Mouse (Mus musculus): Measurements from ENCODE around the gene Med6. TPM values are rescaled to one million over a fixed set of nuclear protein-coding genes. Genes with fewer than 3 reads are reported as not detected.
A peak's percentile ranks its signal among the peaks of the same experiment; 100 is the strongest.
"Not testable (repeated sequence)": the region's sequence is repeated elsewhere in the genome, so short reads cannot be mapped to it uniquely, and the experiment has no call there.

Gene Med6
- total RNA-seq, 2 experiments from 2014 or later, result 21.2 to 26.9 TPM

DNA sequence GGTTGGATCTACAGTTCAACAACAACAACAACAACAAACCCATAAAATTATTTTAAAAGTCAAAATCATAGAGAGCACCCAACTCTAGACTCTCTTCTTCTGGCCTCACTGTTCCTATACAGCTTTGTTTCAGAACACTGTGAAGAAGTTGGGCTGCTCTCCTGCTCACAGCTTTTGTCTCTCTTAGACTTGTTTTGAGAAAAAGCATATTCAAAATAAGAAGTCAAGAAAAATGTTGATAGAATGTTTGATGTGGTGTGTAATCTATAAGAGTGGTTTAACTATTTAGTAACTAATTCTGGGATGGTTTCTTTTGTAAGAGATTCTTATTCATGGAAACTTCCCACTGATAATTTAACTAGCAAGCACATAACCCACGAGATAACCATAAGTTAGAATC, 26.4 kb downstream of the Med6 start, which contains the start of gene Adam21:
Adam21 (minus strand) TSS at position 101 of the 400 bp plus-strand sequence.
- intact Hi-C loops (cut with DNase I), result no loop called here
- no peak for DNase-seq (ENCODE audit: low spot score in 2 of 2)

DNA sequence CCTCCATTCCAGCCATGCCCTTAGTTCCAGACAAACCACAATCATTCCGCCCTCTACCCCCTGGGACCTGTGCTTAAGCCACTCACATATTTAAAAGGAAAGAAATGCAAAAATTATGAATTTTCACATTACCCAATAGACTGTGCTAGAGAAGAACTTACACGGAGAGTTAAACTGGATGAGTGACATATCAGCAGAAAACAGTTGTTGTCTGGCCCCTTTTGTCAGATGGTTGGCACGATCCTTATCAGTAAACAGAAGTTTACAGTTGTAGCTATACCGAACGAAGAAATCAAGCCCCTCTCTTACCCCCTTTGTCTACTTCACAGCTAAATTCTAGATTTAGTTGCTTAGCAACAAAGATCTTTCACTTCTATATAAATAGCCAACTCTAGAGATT, 26.9 kb downstream of the Med6 start:
- DNase-seq (ENCODE audit: low spot score in 2 of 2), result no peak
- intact Hi-C loops (cut with DNase I), result no loop called here

DNA sequence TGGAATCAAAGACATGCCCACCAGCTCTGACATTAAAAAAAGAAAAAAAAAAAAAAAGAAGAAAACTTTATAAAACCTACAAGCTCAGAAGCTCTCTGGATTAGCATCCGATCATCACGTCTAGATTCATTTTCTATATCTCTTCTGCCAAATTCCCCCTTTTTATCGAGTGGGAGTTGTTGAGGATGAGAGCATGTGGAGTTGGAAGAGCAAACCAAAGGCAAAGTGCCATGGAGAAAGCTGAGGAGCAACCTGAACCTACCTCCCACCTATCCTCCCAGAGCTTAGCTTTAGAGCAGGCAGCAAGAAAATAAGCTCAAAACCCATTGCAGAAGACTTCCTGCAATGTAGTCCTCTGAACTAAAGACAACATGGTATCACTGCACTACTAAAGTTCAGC, 30.6 kb downstream of the Med6 start:
- DNase-seq (ENCODE audit: low spot score in 2 of 2), result no peak
- intact Hi-C loops (cut with DNase I), result no loop called here

DNA sequence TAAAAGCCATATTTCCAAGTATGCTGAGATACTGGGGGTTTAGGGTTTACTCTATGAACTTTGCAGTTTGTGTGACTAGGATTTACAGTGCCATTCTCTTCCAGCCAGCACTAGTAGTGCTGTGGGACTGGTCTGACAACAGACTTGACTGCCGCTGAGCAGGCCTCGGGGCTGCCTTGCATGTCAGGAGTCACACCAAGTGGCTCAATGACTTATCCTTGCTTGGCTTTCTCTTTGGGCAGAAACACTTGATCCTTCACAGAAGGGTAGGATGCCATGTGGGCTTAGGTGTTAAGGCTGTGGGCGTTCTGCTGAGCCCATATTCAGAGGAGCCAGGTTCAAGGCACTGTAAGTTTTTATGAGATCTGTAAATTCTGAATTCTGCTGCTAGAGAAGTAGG, 45.5 kb downstream of the Med6 start:
- intact Hi-C loops (cut with DNase I), result no loop called here

DNA sequence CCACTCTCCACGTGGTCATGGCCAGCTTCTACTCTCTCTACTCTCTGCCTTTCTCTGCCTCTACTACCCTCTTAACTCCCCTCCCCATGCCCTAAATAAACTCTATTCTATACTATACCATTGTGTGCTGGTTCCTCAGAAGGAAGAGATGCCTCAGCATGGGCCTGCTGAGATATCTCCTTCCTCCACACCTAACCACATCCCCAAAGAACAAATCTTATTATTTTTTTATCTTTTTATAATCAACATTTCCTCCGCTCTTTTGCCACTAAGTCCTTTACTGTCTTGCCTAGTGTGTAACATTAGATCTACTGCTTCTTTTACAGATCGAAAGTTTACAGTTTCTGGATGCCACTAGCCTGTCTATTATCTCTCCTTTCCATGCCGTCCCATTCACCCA, 47.6 kb downstream of the Med6 start:
- DNase-seq (ENCODE audit: low spot score in 2 of 2), result no peak

More for the DNA sequence above, 45.5 kb downstream of the Med6 start:
- no peak for DNase-seq (ENCODE audit: low spot score in 2 of 2)

DNA sequence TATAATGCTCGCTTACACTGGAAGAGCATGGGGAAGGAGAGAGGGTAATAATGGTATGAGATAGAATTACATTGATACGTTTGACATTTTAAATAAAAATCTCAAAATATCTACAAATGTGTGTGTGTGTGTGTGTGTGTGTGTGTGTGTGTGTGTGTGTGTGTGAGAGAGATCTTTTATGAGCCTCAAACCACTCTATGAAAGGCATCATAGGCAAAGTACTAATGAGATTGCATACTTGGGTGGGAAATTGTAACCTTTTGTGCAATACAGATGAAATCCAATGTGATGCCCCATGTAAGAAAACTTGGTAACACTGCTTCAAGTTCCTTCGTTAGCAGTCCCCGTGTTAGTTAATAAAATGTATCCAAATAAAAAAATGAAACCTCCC, 61.8 kb downstream of the Med6 start:
- intact Hi-C loops (cut with DNase I), result no loop called here
- DNase-seq (ENCODE audit: low spot score in 2 of 2), result no peak

More for the DNA sequence above, 47.6 kb downstream of the Med6 start:
- intact Hi-C loops (cut with DNase I), result no loop called here

DNA sequence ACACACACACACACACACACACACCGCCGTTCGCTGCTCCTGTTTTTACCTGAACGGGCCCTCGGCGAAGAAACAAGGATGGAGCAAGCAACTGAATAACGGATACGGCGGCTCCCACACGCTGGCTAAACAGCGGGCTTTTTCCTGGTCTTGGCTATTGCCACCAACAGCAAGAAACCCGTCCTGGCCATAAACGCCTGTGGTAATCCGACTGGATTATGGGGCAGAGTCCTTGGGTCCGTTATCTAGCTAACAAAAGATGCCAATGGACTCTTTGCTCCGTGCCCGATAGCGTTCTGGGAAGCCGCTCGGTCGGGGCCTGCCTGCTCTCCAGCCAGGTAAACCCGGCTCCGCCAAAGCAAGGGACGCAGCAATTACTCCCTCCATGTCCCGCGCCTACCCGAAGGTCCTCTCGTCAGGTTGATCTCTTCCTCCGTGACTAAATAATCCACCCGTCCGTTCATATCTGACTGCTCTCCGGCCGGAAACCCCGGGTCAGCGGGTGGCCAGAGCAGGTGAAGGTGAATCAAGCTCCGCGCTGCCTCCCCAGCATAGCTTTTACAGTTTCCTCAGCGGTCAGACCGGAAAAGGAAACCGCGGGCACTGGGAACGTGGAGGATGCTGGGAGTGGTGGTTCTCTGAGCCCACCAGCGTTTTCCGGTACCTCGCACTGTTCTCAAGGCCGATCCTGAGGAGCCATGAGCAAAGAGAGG, 62.3 kb downstream of the Med6 start, which contains the start of the genes Gm20498 and Synj2bp:
Gm20498 (minus strand) TSS at position 590 of the 713 bp plus-strand sequence.
Synj2bp (minus strand) TSS at position 596 of the 713 bp plus-strand sequence.
- DNase-seq (ENCODE audit: low spot score in 2 of 2), result peak; percentile 77 to 87
- intact Hi-C loops (cut with DNase I), result no loop called here

DNA sequence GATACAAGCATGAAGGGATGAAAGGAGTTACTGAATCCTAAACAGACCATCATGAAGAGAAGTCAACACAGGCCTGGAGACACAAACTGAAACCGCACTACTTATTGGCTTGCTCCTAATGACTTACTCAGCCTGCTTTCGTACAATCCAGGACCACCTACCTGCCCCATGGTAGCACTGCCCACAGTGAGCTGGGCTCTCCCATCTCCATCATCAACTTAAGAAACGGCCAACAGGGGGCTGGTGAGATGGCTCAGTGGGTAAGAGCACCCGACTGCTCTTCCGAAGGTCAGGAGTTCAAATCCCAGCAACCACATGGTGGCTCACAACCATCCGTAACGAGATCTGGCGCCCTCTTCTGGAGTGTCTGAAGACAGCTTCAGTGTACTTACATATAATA, 64.2 kb downstream of the Med6 start:
- intact Hi-C loops (cut with DNase I); DNase-seq (ENCODE audit: low spot score in 2 of 2): not testable (repeated sequence)

Other genes starting within 250 kb of the Med6 start
- 1 to 10 TPM; 1.3 to 2.0 TPM for gene Gm4787, start 215.5 kb downstream of the Med6 start, total RNA-seq (2021)
- 1 to 10 TPM; 1.8 to 2.8 TPM for gene Adam4, start 173.1 kb downstream of the Med6 start, total RNA-seq (2021)
- 10 to 100 TPM; 40.2 to 42.8 TPM for gene Cox16, start 109.9 kb downstream of the Med6 start, total RNA-seq (2021)
- gene Gm20498, start 62.1 kb downstream of the Med6 start, total RNA-seq (2021), result 10 to 100 TPM; 35.1 to 38.3 TPM
- 10 to 100 TPM; 23.3 to 24.0 TPM for gene Synj2bp, start 62.1 kb downstream of the Med6 start, total RNA-seq (2021)
- under 1 TPM; 0.36 to 0.51 TPM for gene Adam21, start 26.5 kb downstream of the Med6 start, total RNA-seq (2021)
- gene Ttc9, start 36.2 kb upstream of the Med6 start, total RNA-seq (2021), result 10 to 100 TPM; 61.2 to 63.2 TPM
- 10 to 100 TPM; 66.0 to 66.9 TPM for gene Map3k9, start 186.2 kb upstream of the Med6 start, total RNA-seq (2021)

Measured in left cerebral cortex, postnatal 14 days (tissue).